Mouse (Mus musculus): ENCODE measurements around the gene Atrnl1. TPM values are rescaled to one million over a fixed set of nuclear protein-coding genes. Genes with fewer than 3 reads are reported as not detected.
"Not testable (repeated sequence)": the region's sequence is repeated elsewhere in the genome, so short reads cannot be mapped to it uniquely, and the experiment has no call there.

Atrnl1 gene
- polyA plus RNA-seq, 1 experiment = 9.0 TPM

GRCm38 (mm10) chr19:57838546-57838945 is 227.7 kb downstream of the Atrnl1 start:
- no peaks in the 10 kb centered on the region for H3K4me1 ChIP-seq (ENCODE audit: control insufficient read depth, insufficient read depth, insufficient read length, low read length)
- H3K4me3 ChIP-seq (ENCODE audit: low read depth, low read length) = no peak overlapping the region
- 94% methylated on average over 9 of the region's 9 CpGs for WGBS
- H3K27ac ChIP-seq (ENCODE audit: insufficient read depth, low read depth, low read length) = no peak overlapping the region
- TF ChIP-seq CTCF (IDR thresholded peaks at IDR 0.05; ENCODE audit: extremely low read depth, insufficient read length, insufficient replicate concordance, low read depth, low read length) (no peak), POLR2A (IDR thresholded peaks at IDR 0.05; ENCODE audit: low read depth, low read length) (no peak)
- no peaks in the 10 kb centered on the region for H3K27me3 ChIP-seq (ENCODE audit: control insufficient read depth, insufficient read depth, low read length)
- H3K36me3 ChIP-seq (ENCODE audit: control insufficient read depth, insufficient read depth, low read length) = 0 out of 2 replicates have a peak, but pooled peaks cover 1% of the 10 kb centered on the region

GRCm38 (mm10) chr19:57849915-57850314 is 239.1 kb downstream of the Atrnl1 start:
- 78% methylated on average over 5 of the region's 7 CpGs for WGBS

GRCm38 (mm10) chr19:57868350-57868749 is 257.5 kb downstream of the Atrnl1 start:
- Histone ChIP-seq H3K27ac (ENCODE audit: insufficient read depth, low read depth, low read length) (no peak overlapping the region), H3K4me3 (ENCODE audit: low read depth, low read length) (no peak overlapping the region), H3K27me3 (ENCODE audit: control insufficient read depth, insufficient read depth, low read length) (no peaks in the 10 kb centered on the region), H3K36me3 (ENCODE audit: control insufficient read depth, insufficient read depth, low read length) (no peaks in the 10 kb centered on the region), H3K4me1 (ENCODE audit: control insufficient read depth, insufficient read depth, insufficient read length, low read length) (no peaks in the 10 kb centered on the region)
- TF ChIP-seq POLR2A (IDR thresholded peaks at IDR 0.05; ENCODE audit: low read depth, low read length) = no peak
- no peak for TF ChIP-seq CTCF (IDR thresholded peaks at IDR 0.05; ENCODE audit: extremely low read depth, insufficient read length, insufficient replicate concordance, low read depth, low read length)
- 73% methylated on average over 4 of the region's 4 CpGs for WGBS

More at GRCm38 (mm10) chr19:57849915-57850314, 239.1 kb downstream of the Atrnl1 start:
- no peak overlapping the region for H3K4me3 ChIP-seq (ENCODE audit: low read depth, low read length)
- H3K27ac ChIP-seq (ENCODE audit: insufficient read depth, low read depth, low read length) = no peak overlapping the region
- no peak for TF ChIP-seq CTCF (IDR thresholded peaks at IDR 0.05; ENCODE audit: extremely low read depth, insufficient read length, insufficient replicate concordance, low read depth, low read length)
- TF ChIP-seq POLR2A (IDR thresholded peaks at IDR 0.05; ENCODE audit: low read depth, low read length) = no peak
- no peaks in the 10 kb centered on the region for H3K4me1 ChIP-seq (ENCODE audit: control insufficient read depth, insufficient read depth, insufficient read length, low read length)
- no peaks in the 10 kb centered on the region for H3K36me3 ChIP-seq (ENCODE audit: control insufficient read depth, insufficient read depth, low read length)
- no peaks in the 10 kb centered on the region for H3K27me3 ChIP-seq (ENCODE audit: control insufficient read depth, insufficient read depth, low read length)

- Histone ChIP-seq H3K4me1 (ENCODE audit: control insufficient read depth, insufficient read depth, insufficient read length, low read length) (no peaks in the 10 kb centered on the region), H3K4me3 (ENCODE audit: low read depth, low read length) (no peak overlapping the region), H3K27ac (ENCODE audit: insufficient read depth, low read depth, low read length) (no peak overlapping the region), H3K36me3 (ENCODE audit: control insufficient read depth, insufficient read depth, low read length) (no peaks in the 10 kb centered on the region), H3K27me3 (ENCODE audit: control insufficient read depth, insufficient read depth, low read length) (no peaks in the 10 kb centered on the region)
- TF ChIP-seq CTCF (IDR thresholded peaks at IDR 0.05; ENCODE audit: extremely low read depth, insufficient read length, insufficient replicate concordance, low read depth, low read length) = no peak
- TF ChIP-seq POLR2A (IDR thresholded peaks at IDR 0.05; ENCODE audit: low read depth, low read length) = no peak
- 81% methylated on average over 13 of the region's 13 CpGs for WGBS
These were observed 260.0 kb downstream of the Atrnl1 start for GRCm38 (mm10) chr19:57870871-57871270.

GRCm38 (mm10) chr19:57876057-57876456 is 265.2 kb downstream of the Atrnl1 start:
- TF ChIP-seq POLR2A (IDR thresholded peaks at IDR 0.05; ENCODE audit: low read depth, low read length) (no peak), CTCF (IDR thresholded peaks at IDR 0.05; ENCODE audit: extremely low read depth, insufficient read length, insufficient replicate concordance, low read depth, low read length) (peak; percentile 39; the same call in 1 of the 2 replicates)

GRCm38 (mm10) chr19:57877343-57877742 is 266.5 kb downstream of the Atrnl1 start:
- TF ChIP-seq POLR2A (IDR thresholded peaks at IDR 0.05; ENCODE audit: low read depth, low read length) = no peak
- TF ChIP-seq CTCF (IDR thresholded peaks at IDR 0.05; ENCODE audit: extremely low read depth, insufficient read length, insufficient replicate concordance, low read depth, low read length) = no peak
- 83% methylated on average over 4 of the region's 4 CpGs for WGBS
- H3K27me3 ChIP-seq (ENCODE audit: control insufficient read depth, insufficient read depth, low read length) = no peaks in the 10 kb centered on the region
- H3K27ac ChIP-seq (ENCODE audit: insufficient read depth, low read depth, low read length) = no peak overlapping the region
- H3K4me1 ChIP-seq (ENCODE audit: control insufficient read depth, insufficient read depth, insufficient read length, low read length) = peaks cover 5% of the 10 kb centered on the region; the same call in 1 of the 2 replicates
- no peaks in the 10 kb centered on the region for H3K36me3 ChIP-seq (ENCODE audit: control insufficient read depth, insufficient read depth, low read length)
- H3K4me3 ChIP-seq (ENCODE audit: low read depth, low read length) = no peak overlapping the region

More at GRCm38 (mm10) chr19:57876057-57876456, 265.2 kb downstream of the Atrnl1 start:
- no peak overlapping the region for H3K4me3 ChIP-seq (ENCODE audit: low read depth, low read length)
- no peaks in the 10 kb centered on the region for H3K36me3 ChIP-seq (ENCODE audit: control insufficient read depth, insufficient read depth, low read length)
- H3K27ac ChIP-seq (ENCODE audit: insufficient read depth, low read depth, low read length) = no peak overlapping the region
- no peaks in the 10 kb centered on the region for H3K27me3 ChIP-seq (ENCODE audit: control insufficient read depth, insufficient read depth, low read length)
- peaks cover 5% of the 10 kb centered on the region; the same call in 1 of the 2 replicates for H3K4me1 ChIP-seq (ENCODE audit: control insufficient read depth, insufficient read depth, insufficient read length, low read length)
- WGBS = 82% methylated on average over 6 of the region's 6 CpGs

GRCm38 (mm10) chr19:57878583-57878982 is 267.7 kb downstream of the Atrnl1 start:
- no peak overlapping the region for H3K27ac ChIP-seq (ENCODE audit: insufficient read depth, low read depth, low read length)
- 85% methylated on average over 9 of the region's 9 CpGs for WGBS
- TF ChIP-seq POLR2A (IDR thresholded peaks at IDR 0.05; ENCODE audit: low read depth, low read length) (no peak), CTCF (IDR thresholded peaks at IDR 0.05; ENCODE audit: extremely low read depth, insufficient read length, insufficient replicate concordance, low read depth, low read length) (no peak)
- no peaks in the 10 kb centered on the region for H3K27me3 ChIP-seq (ENCODE audit: control insufficient read depth, insufficient read depth, low read length)
- no peaks in the 10 kb centered on the region for H3K36me3 ChIP-seq (ENCODE audit: control insufficient read depth, insufficient read depth, low read length)
- H3K4me3 ChIP-seq (ENCODE audit: low read depth, low read length) = no peak overlapping the region
- H3K4me1 ChIP-seq (ENCODE audit: control insufficient read depth, insufficient read depth, insufficient read length, low read length) = peaks cover 5% of the 10 kb centered on the region; the same call in 1 of the 2 replicates

- not testable (repeated sequence) for H3K4me1 ChIP-seq (ENCODE audit: control insufficient read depth, insufficient read depth, insufficient read length, low read length); H3K4me3 ChIP-seq (ENCODE audit: low read depth, low read length); H3K27me3 ChIP-seq (ENCODE audit: control insufficient read depth, insufficient read depth, low read length); H3K27ac ChIP-seq (ENCODE audit: insufficient read depth, low read depth, low read length); H3K36me3 ChIP-seq (ENCODE audit: control insufficient read depth, insufficient read depth, low read length)
- 88% methylated on average over 1 of the region's 1 CpGs for WGBS
These were observed 269.0 kb downstream of the Atrnl1 start for GRCm38 (mm10) chr19:57879841-57880240.

Measured in small intestine, adult 2 months (tissue).